Mouse (Mus musculus): ENCODE results near the gene Svop.
A peak's percentile ranks its signal among the peaks of the same experiment; 100 is the strongest.

Gene Svop

DNA sequence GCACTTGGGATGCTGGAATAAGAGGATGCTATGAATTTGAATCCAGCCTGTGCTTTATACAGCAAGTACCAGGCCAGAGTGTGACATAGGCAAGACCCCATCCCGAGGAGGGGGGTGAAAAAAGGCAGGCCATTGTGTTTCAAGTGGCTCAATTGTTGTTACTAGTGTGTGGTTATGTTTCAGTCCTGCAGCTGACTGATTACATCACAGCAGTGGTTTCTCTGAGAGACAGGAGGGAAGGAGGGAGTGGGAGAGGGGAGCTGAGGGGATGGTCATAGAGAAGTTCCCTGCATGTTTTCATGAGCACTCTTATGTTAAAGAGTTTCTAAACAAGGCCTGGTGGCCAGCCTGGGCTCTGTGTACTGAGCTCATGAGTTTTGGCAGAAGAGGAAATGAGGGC lies 11.4 kb upstream of the Svop start:
- no peak for DNase-seq

DNA sequence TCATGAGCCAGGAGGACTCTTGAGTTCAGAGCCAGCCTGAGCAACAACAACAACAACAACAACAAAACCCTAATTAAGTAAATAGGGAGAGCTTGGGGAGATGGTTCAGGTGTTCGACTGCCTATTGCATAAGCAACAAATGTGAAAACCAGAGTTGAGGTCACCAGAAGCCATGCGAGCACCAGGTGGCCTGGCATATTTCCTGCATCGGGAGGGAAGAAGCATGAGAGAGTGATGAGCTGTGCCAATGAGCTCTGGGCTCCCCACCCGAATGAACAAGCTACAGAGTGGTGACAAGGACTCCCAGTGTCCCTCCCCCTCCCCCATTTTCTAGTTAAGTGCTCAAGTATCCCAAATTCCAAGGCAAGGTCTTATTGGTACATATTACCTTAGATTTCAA lies 10.5 kb upstream of the Svop start:
- DNase-seq: no peak

DNA sequence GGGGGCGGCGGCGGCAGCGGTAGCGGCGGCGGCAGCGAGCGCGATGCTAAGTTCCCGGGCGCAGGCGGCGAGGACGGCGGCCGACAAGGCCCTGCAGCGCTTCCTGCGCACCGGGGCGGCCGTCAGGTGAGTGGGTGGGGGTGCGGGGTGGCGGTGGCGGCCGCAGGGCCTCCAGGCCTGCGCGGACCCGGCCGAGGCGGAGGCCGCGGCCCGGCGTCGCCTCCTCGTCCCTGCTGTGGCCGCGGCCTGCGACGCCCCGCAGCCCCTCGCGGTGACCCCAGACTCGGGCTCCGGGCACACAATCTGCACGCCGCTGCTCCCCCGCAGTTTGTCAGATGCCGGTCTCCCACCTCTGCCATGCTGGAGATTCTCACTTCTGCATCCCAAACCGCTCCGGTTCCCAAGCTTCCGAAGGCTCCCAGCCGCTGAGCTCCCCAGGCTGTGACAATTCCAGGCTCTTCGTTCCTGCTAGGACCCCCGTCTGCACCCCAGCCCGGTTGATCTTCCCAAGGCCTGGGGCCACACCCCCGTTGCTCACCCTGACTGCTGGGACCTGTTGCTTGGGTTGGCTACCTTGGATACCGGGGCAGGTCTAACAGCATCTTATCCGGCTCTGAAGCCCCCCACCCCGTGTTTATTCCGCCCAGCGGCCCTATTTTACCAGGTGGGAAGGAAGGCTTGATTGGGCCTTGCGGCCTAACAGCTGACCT lies 9.2 kb upstream of the Svop start:
- peak; percentile 17 for DNase-seq

DNA sequence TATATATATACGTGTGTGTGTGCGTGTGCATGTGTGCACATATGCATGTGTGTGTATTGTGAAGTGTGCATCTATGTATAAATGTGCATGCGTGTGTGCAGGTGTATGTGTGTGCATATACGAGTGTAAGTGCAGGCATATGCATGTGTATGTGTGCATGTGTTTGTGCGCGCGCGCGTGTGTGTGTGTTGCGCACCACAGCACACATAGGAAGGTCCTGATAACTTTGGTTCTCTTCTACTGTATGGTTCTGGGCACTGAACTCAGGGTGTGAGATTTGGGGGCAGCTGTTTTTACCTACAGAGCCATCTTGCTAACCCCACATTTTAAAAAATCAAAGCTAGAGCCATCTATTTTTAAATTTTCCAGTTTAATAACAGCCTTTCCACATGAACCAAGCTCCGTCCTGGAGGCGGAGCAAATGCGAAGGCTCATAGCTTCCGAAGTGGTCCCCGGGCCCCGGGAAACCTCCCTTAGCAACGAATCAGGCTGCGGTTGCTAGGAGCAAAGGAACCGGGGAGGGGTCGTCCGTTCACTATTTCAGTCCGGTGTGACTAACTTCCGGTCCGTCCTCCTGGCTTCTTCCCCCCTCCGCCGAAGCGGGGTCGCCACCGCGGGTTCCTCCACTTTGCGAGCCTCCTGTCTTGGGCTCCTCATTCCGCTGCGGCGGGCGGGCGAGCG lies 8.5 kb upstream of the Svop start:
- peak; percentile 83 for DNase-seq

DNA sequence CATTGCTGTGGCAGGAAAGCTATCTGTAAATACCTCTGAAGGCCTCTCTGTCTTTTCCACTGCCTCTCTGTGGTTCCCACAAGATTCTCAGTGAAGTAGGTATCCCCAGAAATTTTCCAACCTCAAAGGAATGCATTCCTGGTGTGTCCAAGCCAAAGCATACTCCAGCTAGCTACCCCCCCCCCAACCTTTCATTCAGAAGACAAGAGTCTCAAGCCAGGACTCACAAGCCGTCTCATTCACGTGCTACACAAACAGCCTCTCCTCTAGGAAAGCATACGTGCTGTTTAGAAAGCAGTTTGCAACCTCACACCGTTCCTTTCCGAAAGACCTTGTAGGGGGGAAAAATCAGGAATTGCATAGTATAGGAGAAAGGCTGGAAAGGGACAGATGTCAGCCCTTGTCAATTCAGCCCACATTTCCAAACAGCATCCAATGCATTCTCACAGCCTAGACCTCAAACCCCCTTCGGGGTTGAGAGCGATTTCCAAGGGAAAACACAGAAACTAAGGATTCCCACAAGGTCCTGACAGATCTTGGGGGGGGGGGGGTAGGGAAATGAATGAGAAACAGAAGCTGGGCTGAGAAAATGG lies 853 bp downstream of the Svop start:
- DNase-seq: no peak

DNA sequence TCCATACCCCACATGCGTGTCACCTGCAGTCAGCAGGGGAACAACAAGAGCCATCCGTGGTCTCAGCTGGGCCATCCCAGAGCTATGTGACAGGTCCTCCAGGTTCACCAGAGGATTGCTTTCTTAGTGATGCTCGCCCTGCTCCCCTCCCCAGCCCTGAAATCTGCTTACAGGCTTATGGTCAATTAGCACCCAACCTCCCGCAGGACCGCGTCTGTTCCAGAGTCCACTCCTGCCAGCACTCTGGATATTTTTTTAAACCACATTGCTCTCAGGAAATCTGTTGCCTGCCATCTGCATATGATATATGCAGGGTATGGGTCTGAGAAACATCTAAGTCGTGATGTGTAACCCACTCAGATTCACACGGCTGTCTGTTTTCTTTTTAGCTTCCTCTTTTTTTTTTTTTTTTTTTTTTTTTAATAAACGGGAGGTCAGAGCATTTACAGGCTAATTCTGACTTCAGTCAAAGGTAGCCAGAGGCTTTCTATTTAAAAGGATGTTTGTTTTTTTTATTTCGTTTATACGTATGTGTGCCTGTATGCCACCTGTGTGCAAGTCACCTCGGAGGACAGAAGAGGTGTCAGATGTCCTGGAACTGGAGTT lies 3.4 kb downstream of the Svop start:
- DNase-seq: no peak

DNA sequence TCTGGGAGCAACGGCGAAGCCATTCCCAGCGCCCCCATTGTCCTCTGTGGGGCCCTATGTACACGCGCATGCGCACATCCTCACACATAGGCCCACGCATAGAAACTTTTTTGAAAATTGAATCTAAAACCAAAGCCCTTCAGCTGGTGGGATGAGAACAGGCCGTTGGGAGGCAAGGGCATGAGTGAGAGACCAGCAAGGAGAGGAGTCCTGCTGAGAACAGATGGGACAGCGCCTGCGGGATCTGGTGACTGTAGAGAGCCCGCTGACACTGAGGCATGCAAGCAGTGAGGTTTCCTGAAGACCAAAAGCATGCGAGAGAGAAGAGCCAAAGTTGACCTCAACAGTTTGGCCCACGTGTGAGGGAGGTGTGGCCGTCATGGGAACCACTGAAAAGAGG lies 5.9 kb downstream of the Svop start:
- no peak for DNase-seq

DNA sequence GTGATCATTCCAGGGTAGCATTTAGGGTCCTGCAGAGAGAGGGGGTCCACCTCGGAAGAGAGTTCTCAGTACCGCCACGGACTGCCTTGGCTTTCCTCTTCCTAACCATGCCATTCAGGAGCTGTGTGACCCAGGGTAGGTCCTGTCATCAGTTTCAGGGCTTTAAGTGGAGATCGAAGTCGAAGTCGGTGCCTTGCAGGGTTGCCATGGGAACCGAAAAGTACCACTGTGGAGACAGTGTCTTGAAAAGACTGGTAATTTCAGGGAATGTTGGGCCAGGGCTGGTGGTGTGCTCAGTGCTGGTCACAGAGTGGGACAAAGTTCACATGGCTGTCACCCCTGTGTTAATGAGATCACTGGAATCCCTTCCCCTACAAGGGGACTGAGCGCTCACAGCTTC lies 14.4 kb downstream of the Svop start:
- no peak for DNase-seq

DNA sequence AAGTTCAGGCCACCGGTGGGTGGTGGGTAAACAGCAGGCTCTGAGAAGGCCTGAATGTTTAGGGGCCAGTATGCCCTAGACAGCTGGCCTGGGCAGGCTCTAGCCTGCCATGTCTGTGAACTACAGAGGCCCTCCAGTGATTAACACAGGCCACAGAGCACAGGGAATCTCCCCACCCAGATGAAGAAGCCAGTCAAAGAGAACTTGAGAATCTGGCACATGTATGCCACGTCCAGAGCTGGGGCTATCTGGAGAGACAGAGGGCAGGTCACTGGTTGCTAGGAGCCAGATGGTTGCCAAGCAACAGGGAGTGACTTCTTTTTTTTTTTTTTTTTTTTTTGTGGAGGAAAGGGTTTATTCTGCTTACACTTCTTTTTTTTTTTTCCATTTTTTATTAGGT lies 19.1 kb downstream of the Svop start:
- no peak for DNase-seq

DNA sequence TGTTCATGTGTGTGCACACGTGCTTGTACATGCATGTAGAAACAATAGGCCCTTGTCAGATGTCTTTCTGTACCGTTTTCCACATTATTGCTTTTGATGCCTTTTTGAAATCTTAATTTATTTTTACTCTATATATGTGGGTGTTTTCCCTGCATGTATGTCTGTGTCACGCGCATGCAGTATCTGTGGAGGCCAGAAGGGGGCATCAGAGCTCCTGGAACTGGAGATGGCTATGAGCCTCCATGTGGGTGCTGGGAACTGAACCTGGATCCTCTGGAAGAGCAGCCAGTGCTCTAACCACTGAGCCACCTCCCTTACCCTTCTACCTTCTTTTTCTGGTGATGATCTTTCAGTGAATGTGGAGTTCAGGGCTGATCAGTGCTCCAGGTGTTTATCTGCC lies 20.5 kb downstream of the Svop start:
- no peak for DNase-seq

DNA sequence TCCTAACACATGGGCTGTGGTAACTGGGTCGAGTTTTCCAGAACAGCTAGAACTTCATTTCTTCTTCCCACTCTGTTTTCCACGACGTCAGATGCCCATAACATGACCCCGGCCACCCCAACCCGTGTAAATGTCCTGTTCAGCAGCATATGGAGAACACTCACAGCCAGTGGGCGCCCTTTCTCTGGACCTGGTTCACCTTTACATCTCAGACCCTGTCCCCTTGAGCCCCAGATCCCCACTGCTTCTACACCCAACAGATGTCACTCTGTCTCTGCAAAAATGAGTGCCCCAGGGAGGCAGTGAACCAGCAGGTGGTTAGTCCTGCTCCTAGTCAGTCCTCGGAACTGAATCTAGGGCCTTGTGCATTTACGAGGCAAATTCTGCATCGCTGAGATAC lies 23.4 kb downstream of the Svop start:
- no peak for DNase-seq

DNA sequence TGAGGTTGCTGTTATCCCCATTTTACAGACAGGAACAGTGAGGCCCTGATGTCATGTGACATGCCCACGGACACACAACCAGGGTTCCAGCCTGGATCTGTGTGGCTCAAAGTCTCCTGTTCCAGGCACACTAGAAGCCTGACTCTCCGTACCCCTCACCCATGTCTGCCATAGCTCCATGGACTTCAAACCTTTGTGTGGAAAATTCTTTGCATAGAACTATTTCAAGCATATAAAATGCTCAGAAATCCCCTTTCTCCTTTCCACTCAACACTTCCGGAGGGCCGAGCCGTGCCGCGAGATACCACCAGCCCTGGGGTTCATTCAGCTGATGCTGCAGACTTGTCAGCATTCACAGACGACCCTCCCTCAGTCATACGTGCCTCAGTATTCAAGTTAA lies 23.8 kb downstream of the Svop start:
- no peak for DNase-seq

DNA sequence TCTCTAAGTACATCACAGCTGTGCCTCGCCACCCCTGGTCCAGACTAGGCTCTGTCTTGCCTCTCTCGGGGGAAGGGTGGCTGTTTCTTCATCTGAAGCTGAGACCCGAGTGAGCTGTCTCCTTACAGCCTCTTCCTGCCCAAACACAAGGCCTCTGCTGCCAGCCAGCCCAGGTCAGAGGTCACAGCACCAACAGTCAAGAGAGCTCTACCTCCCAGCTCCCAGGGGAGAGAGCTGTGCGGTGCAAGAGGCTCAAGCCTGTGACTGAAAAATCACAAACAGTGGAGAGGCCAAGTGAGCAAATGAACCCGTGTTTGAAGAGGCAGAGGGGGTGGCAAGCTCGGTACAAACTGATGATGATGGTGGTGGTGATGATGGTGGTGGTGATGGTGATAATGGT lies 24.8 kb downstream of the Svop start:
- no peak for DNase-seq

DNA sequence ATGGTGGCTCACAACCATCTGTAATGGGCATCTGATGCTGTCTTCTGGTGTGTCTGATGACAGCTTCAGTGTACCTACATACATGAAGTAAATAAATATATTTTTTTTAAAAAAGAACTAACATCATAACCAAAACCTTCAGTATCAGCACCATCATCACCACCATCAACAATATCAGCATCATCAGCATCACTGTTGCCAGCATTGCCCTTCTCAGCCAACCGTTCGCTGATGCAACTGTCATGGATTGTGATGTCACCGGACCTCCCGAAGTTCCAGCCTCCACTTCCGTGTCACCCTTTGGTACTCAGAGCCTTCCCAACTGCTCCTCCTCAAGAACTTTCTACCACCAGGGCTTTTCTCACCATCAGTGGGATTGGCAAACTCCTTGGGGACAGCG lies 26.2 kb downstream of the Svop start, which contains the start of gene Usp30:
Gene Usp30 (plus strand): TSS at position 301 of the 400 bp plus-strand sequence.
- DNase-seq: no peak

DNA sequence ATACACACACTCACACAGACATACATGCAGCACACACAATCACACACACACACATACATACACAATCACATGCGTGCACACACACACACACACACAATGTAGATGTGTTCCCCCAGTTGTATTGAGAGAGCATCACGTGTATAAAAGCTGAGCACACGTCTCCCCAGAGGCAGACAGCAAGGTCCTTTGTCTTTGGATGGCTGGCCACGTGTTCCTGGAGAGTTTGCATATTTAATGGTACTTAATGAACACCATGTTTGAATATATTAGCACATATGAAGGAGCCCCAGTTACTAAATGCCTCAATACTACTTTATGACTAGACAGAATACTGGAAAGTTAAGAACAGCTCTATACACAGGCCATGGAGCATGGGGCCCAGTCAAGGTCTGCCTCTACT lies 27.4 kb downstream of the Svop start:
- no peak for DNase-seq

DNA sequence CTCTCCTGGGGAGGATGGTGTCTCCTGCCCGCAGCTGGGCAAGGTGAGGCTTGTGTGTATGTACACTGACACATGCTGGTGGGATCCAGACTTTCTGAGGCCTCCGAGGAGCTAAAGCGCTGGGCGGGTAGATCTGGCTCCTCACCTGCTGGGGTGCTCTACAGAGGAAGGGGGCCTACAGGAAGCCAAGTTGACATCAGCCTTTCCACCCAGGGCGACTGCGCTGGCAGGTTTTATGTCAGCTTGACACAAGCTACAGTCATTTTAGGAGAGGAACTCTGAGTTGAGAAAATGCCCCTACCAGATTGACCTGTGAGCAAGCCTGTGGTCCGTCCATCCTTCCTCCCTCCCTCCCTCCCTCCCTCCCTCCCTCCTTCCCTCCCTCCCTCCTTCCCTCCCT lies 29.7 kb downstream of the Svop start:
- DNase-seq: no peak

DNA sequence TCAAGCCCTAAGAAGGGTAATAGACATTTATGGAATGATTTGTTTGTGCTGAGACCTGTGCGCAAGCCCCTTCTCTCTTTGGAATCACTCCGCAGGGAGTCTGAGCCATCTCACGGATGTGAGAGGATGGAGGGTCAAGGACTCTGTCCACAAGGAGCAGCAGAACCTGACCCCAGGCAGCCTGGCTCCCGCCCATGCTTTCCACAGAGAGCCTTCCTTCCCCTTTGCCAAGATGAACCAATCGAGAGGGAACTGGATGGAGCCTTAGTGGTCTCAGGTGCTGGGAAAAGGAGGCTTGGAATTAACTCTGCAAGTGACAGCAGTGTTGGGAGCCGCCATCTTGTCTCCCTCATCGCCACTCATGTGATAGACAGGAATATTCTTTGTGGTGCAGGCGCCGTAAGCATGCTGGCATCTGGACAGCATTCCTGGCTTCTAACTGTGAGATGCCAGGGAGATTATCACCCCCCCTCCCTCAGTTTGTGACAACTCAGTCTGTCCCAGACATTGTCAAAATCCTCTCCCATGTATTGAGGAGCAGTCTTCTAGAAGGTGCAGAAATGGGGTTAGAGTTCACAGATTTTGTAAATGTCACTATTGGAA lies 34.1 kb downstream of the Svop start:
- no peak for DNase-seq

DNA sequence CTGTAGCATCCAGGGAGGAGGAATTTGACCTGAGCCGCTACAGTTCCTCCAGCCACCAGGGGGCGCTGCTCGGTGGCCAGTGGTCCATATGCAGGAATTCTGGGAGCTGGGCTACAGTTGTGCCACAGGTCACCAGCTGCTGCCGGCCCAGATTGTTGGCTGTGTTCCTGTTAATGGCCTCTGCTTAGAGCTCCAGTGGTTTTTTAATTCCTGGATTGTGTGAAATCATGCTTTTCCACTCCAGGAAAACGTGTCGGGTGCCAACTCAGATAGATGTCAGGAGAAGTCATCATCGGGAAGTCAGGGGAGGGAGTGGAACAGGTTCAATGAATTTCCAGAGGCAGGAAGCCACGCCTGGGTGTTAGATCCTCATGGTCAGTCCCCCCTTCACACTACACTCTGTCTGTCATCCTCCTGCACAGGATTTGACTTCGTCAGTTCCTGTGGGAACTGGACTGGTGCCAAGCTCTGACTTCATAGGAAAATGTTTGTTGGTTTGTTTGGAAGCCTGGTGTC lies 39.1 kb downstream of the Svop start:
- DNase-seq: peak; percentile 74

DNA sequence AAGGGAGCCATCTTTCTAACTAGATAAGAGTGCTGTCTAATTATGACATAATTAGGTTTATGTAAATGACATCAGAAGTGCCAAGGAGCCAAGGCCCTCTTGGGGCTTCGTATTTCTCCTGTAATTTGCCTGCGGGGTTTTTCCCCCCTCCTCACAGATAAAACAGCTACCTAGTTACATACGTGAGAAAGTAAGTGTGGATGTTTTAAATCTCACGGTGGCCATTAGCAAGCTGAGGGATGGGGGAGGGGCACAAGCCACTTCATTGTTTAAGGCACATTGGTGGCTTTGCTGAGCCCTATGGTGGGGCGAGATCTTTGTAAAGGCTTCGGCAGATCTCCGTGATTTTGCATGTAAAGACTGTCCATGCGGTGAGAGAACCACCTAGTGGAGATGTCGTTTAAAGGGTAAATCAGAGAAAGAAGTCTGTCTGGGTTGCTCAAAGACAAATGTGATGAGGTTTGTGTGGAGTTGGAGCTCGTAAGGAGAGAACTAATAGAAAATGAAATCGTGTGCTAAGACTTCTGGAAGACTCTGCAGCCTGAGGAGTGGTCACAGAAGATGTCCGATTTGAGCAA lies 42.5 kb downstream of the Svop start:
- DNase-seq: no peak

DNA sequence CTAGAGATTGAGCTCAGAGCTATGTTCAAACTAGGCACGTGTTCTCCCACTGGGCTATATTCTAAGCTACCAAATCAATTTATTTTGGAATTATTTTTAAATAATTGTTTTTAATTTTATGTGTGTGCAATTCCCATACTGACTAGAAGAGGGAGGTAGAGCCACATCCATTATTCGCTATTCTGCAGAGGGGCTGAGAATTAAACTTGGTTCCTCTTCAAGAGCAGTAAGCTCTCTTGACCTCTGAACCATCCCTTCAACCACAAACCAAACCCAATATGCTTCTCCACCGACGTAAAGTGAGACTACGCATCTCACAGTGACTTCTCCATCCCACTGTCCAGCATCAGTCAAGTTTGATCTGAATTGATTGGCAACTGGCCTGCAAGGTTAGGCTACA lies 44.2 kb downstream of the Svop start:
- no peak for DNase-seq

DNA sequence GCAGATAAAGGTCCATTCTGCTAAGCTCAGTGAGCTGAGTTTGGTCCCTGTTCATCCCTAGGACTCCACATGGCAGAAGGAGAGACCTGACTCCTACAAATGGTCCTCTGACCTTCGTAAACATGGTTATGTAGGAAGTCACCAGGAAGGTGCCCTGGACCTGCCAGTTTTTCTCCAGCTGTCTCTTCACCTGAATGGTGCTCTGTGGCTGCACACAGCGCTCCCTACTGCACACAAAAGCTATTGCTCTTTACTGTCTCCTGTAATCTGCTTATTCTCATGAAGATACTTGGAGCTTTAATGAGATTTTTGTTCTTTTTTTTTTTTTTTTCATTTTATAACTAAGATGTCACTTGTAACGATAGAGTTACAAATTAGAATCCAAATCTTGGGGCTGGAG lies 44.8 kb downstream of the Svop start:
- DNase-seq: no peak

DNA sequence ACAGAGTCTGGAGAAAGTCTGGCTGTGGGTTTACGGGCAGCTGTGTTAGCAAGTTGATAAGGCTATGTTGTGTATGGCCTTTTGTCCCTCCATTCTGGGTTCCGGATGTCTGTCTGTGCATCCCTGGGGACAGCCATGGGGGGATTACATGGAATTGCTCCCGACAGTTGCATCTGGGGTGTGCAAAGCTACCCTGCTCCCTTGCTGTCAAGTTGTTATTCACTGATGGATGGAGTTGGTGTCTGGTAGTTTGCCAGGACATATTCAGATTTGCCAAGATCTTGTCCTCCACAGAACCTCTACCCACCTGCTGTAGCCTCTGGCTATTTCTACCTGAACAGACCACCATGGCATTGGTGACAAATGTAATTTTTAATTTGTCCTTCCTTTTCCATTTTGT lies 45.2 kb downstream of the Svop start:
- no peak for DNase-seq

DNA sequence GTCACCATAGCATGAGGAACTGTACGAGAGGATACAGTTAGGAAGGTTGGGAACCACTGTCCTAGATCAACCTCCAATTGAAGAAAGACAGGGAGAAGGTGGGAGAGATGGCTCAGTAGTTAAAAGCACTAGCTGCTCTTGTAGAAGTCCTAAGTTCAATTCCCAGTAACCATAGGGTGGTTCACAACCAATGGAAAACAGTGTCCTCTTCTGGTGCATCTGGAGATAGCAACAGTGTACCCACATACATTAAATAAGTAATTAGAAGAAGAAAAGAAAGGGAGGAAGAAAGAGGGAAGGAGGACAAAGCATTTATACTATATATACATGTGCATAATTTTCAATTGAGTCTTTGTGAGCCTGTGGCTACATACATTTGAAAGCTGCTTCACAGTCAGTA lies 46.2 kb downstream of the Svop start:
- DNase-seq: no peak
